Mouse (Mus musculus) forebrain, embryonic 15.5 days (tissue): ENCODE data around the gene Rcan2. TPM values are rescaled to one million over a fixed set of nuclear protein-coding genes. Genes with fewer than 3 reads are reported as not detected.
A peak's percentile ranks its signal among the peaks of the same experiment; 100 is the strongest.

Source experiments
- ATAC-seq: fragments of 200-750 bp; cut with Nextera tagmentation; replicated peaks from 2 replicates; pipeline ENCODE4 v1.8.0; 2017; ENCODE audit warnings: mild to moderate bottlenecking, moderate TSS enrichment, moderate library complexity
- H3K27ac ChIP-seq: fragments of 300-500 bp; sonication (generic); replicated peaks from 2 replicates; pipeline ENCODE4 v1.5.1; 2015; ENCODE audit warnings: mild to moderate bottlenecking, inconsistent platforms
- H3K27me3 ChIP-seq: fragments of 300-500 bp; sonication (generic); 2 replicates; pipeline ENCODE4 v1.6.1; 2015; ENCODE audit warnings: inconsistent platforms
- H3K36me3 ChIP-seq: fragments of 300-500 bp; sonication (generic); 2 replicates; pipeline ENCODE4 v1.6.1; 2015; ENCODE audit warnings: mild to moderate bottlenecking, inconsistent platforms
- H3K4me1 ChIP-seq: fragments of 300-500 bp; sonication (generic); 2 replicates; pipeline ENCODE4 v1.6.1; 2015; ENCODE audit warnings: inconsistent platforms
- H3K4me2 ChIP-seq: fragments of 300-500 bp; sonication (generic); replicated peaks from 2 replicates; pipeline ENCODE4 v1.6.1; 2015; ENCODE audit warnings: mild to moderate bottlenecking, inconsistent platforms
- H3K4me3 ChIP-seq: fragments of 300-500 bp; sonication (generic); 2 replicates; pipeline ENCODE4 v1.5.1; 2015; ENCODE audit warnings: mild to moderate bottlenecking, inconsistent platforms
- H3K9ac ChIP-seq: fragments of 300-500 bp; sonication (generic); replicated peaks from 2 replicates; pipeline ENCODE4 v1.6.1; 2015; ENCODE audit warnings: mild to moderate bottlenecking, inconsistent platforms
- H3K9me3 ChIP-seq: fragments of 300-500 bp; sonication (generic); 2 replicates; pipeline ENCODE4 v1.6.1; 2016; ENCODE audit warnings: inconsistent platforms
- WGBS: fragments of 180-500 bp; shearing (Covaris S2); methylation state at CpG from one replicate; pipeline ENCODE4 v1.1.7; 2015; ENCODE audit warnings: mixed read lengths; 5-methylcytosine and 5-hydroxymethylcytosine counted together
- polyA plus RNA-seq: library from polyadenylated mRNA; unstranded; fragments of >200 nt; fragmentation: Nextera tagmentation; extraction: Ambion mirVana; gene quantifications from 2 replicates; pipeline ENCODE4 v1.2.1, GENCODE M21; 2015

The Rcan2 gene
- polyA plus RNA-seq, 1 experiment from 2014 or later: 30.1 TPM

- H3K4me3 ChIP-seq: no peak overlapping the region
- no peaks in the 10 kb centered on the region for H3K27me3 ChIP-seq
- no peak overlapping the region for H3K27ac ChIP-seq
- no peaks in the 10 kb centered on the region for H3K4me1 ChIP-seq
- no peaks in the 10 kb centered on the region for H3K36me3 ChIP-seq
- H3K9me3 ChIP-seq: no peaks in the 10 kb centered on the region
- 94% methylated on average over 6 of the region's 6 CpGs for WGBS
- no peak overlapping the region for H3K4me2 ChIP-seq
- H3K9ac ChIP-seq: no peak overlapping the region
- ATAC-seq: no peak
Measured at GRCm38 (mm10) chr17:43998095-43998494, 196.9 kb downstream of the Rcan2 start.

DNA sequence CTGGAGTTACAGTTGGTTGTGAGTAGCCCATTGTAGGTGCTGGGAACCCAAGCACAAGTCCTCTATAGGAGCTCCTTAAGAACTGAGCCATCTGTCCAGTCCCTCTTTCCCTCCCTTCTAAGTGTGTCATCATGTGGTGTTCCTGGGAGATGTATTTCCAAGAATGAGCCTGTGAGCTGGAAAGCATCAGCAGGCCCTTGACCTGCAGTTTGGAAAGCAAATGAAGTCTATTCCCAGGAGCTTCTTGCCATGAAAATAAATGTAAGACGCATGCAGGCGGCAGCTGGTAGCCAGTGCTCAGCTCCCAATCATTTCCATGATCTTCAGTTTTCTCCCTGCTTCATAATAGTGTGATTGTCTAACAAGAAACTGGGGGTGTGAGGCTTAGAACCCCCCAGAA, 203.2 kb downstream of the Rcan2 start:
- Histone ChIP-seq H3K4me1 (no peaks in the 10 kb centered on the region), H3K4me3 (no peak overlapping the region), H3K27ac (no peak overlapping the region), H3K36me3 (no peaks in the 10 kb centered on the region), H3K4me2 (no peak overlapping the region), H3K27me3 (no peaks in the 10 kb centered on the region), H3K9me3 (no peaks in the 10 kb centered on the region), H3K9ac (no peak overlapping the region)
- ATAC-seq: no peak
- 83% methylated on average over 2 of the region's 2 CpGs for WGBS

DNA sequence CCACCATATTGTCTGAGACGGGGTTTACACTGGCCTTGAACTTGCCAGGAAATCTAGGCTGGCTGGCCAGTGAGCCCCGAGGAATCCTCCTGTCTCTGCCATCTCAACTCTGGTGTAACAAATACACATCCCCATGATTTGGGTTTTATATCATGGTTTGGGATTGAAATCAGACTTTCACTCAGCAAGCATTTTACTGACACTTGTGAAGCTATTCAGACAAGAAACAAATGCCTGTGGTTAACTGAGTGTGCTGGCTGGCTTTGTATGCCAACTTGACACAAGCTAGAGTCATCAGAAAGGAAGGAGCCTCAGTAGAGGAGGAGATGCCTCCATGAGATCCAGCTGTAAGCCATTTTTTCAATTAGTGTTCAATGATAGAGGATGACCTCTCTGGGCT, 206.3 kb downstream of the Rcan2 start:
- H3K9me3 ChIP-seq: no peaks in the 10 kb centered on the region
- no peak overlapping the region for H3K4me2 ChIP-seq
- H3K27me3 ChIP-seq: no peaks in the 10 kb centered on the region
- no peak overlapping the region for H3K4me3 ChIP-seq
- no peak overlapping the region for H3K9ac ChIP-seq
- no peak overlapping the region for H3K27ac ChIP-seq
- H3K36me3 ChIP-seq: no peaks in the 10 kb centered on the region
- H3K4me1 ChIP-seq: no peaks in the 10 kb centered on the region
- WGBS: 81% methylated on average over 2 of the region's 2 CpGs
- ATAC-seq: no peak

DNA sequence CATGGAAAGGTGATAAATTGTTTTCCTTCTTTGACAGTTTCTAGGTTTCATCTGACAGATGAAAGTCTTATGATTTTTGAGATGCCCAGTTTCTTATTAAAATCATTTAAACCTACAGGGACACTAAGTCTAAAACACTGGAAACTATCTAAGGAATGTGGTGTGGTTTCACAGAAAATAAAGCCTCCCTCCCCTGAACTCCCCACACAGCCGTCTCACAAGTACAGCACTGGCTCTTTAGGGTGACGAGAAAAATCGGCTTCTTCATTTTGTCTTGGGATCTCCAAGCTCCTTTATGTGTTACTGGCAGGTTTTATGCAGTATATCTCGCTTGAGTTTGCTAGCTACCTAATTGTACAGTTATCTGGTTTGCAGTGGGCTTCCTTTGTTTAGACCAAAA, 210.8 kb downstream of the Rcan2 start:
- no peak overlapping the region for H3K4me2 ChIP-seq
- no peak overlapping the region for H3K9ac ChIP-seq
- no peak for ATAC-seq
- no peaks in the 10 kb centered on the region for H3K36me3 ChIP-seq
- H3K9me3 ChIP-seq: no peaks in the 10 kb centered on the region
- no peak overlapping the region for H3K27ac ChIP-seq
- 81% methylated on average over 4 of the region's 4 CpGs for WGBS
- H3K4me3 ChIP-seq: no peak overlapping the region
- no peaks in the 10 kb centered on the region for H3K4me1 ChIP-seq
- H3K27me3 ChIP-seq: no peaks in the 10 kb centered on the region

GRCm38 (mm10) chr17:44013756-44014510, 212.8 kb downstream of the Rcan2 start:
- Histone ChIP-seq H3K36me3 (no peaks in the 10 kb centered on the region), H3K27ac (no peak overlapping the region), H3K4me2 (no peak overlapping the region), H3K9ac (no peak overlapping the region), H3K4me3 (no peak overlapping the region), H3K4me1 (no peaks in the 10 kb centered on the region), H3K9me3 (no peaks in the 10 kb centered on the region), H3K27me3 (no peaks in the 10 kb centered on the region)
- 76% methylated on average over 4 of the region's 4 CpGs for WGBS
- no peak for ATAC-seq

- no peak for ATAC-seq
- no peak overlapping the region for H3K4me3 ChIP-seq
- 89% methylated on average over 5 of the region's 5 CpGs for WGBS
- no peak overlapping the region for H3K9ac ChIP-seq
- no peaks in the 10 kb centered on the region for H3K36me3 ChIP-seq
- H3K27ac ChIP-seq: no peak overlapping the region
- no peaks in the 10 kb centered on the region for H3K27me3 ChIP-seq
- H3K9me3 ChIP-seq: no peaks in the 10 kb centered on the region
- H3K4me1 ChIP-seq: no peaks in the 10 kb centered on the region
- no peak overlapping the region for H3K4me2 ChIP-seq
Measured at GRCm38 (mm10) chr17:44016314-44016713, 215.2 kb downstream of the Rcan2 start.

GRCm38 (mm10) chr17:44020707-44021220, 219.6 kb downstream of the Rcan2 start:
- H3K9ac ChIP-seq: no peak overlapping the region
- no peaks in the 10 kb centered on the region for H3K9me3 ChIP-seq
- no peaks in the 10 kb centered on the region for H3K27me3 ChIP-seq
- H3K4me3 ChIP-seq: no peak overlapping the region
- no peak for ATAC-seq
- WGBS: 81% methylated on average over 6 of the region's 6 CpGs
- no peaks in the 10 kb centered on the region for H3K36me3 ChIP-seq
- H3K27ac ChIP-seq: no peak overlapping the region
- H3K4me1 ChIP-seq: peaks cover 7% of the 10 kb centered on the region
- no peak overlapping the region for H3K4me2 ChIP-seq

GRCm38 (mm10) chr17:44023842-44024241, 222.7 kb downstream of the Rcan2 start:
- Histone ChIP-seq H3K27ac (no peak overlapping the region), H3K36me3 (no peaks in the 10 kb centered on the region), H3K4me1 (peaks cover 19% of the 10 kb centered on the region), H3K9ac (no peak overlapping the region), H3K9me3 (no peaks in the 10 kb centered on the region), H3K27me3 (no peaks in the 10 kb centered on the region), H3K4me3 (no peak overlapping the region), H3K4me2 (no peak overlapping the region)
- no peak for ATAC-seq
- WGBS: 60% methylated on average over 2 of the region's 2 CpGs

DNA sequence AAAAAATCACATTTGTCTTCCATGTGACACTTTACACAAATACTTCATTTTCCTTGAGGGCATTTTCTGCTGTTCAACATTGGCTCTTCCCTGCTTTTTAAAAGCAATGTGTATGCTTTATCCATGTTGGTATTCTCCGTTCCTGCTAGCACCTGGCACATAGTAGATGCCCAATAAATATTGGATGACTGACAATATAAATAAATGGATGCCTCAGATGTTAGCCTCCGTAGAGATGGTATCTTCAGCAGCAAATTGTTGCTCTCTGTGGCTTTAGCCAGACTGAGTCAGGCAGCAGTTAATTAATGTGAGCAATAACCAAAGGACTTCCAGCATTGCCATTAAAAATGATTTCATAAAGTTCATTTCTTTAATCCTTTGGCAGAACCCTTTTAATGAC, 223.9 kb downstream of the Rcan2 start:
- 70% methylated on average over 2 of the region's 2 CpGs for WGBS
- no peak for ATAC-seq
- Histone ChIP-seq H3K9me3 (no peaks in the 10 kb centered on the region), H3K9ac (no peak overlapping the region), H3K4me1 (peaks cover 19% of the 10 kb centered on the region), H3K27me3 (no peaks in the 10 kb centered on the region), H3K36me3 (no peaks in the 10 kb centered on the region), H3K27ac (no peak overlapping the region), H3K4me3 (no peak overlapping the region), H3K4me2 (no peak overlapping the region)

DNA sequence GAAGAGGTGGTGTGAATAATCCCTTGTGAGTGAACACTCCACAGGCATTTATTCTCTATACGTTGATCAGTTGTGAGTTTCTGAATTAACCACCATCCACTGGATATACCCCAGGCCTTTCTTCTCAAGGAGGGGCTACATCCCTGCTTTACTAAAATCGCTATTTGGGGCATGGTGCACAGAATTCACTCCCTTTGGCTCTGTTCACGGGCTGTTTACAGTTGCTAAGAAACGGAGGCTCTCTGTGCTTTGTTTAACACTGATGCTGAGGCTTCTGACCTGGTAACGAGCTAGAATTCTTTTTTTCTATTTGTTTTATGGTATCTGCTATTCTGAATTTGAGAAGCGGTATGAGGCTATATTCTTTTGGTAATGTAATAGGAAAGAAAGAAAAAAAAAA, 224.8 kb downstream of the Rcan2 start:
- 6% methylated on average over 6 of the region's 6 CpGs for WGBS
- Histone ChIP-seq H3K27me3 (no peaks in the 10 kb centered on the region), H3K27ac (peak overlapping the region; percentile 88), H3K4me1 (peaks cover 24% of the 10 kb centered on the region), H3K9ac (no peak overlapping the region), H3K9me3 (no peaks in the 10 kb centered on the region), H3K36me3 (no peaks in the 10 kb centered on the region), H3K4me3 (no peak overlapping the region), H3K4me2 (peak overlapping the region; percentile 4)
- ATAC-seq: peak; percentile 57

DNA sequence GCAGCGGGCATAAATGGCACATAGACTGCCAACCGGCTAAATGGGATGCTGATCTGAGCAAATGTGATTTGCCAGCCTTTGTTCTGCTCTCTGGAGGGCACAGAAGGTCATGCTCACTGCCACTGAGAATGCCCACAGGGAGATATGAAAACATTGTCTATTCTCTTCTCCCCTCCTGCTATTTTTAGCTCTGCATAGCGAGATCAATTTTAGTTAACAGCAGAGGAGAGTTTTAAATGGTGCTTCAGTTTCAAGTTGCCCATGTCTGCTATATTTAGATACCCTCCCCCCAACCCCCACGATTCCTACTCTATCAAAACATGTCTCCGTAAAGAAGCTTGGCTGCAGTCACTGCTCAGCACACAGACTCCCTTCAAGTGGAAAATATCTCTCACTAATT, 225.2 kb downstream of the Rcan2 start:
- no peak overlapping the region for H3K9ac ChIP-seq
- peak overlapping the region; percentile 4 for H3K4me2 ChIP-seq
- ATAC-seq: peak; percentile 82
- H3K4me1 ChIP-seq: peaks cover 28% of the 10 kb centered on the region
- no peaks in the 10 kb centered on the region for H3K36me3 ChIP-seq
- WGBS: 4% methylated on average over 5 of the region's 5 CpGs
- no peaks in the 10 kb centered on the region for H3K9me3 ChIP-seq
- H3K4me3 ChIP-seq: no peak overlapping the region
- H3K27me3 ChIP-seq: no peaks in the 10 kb centered on the region
- H3K27ac ChIP-seq: peak overlapping the region; percentile 88

DNA sequence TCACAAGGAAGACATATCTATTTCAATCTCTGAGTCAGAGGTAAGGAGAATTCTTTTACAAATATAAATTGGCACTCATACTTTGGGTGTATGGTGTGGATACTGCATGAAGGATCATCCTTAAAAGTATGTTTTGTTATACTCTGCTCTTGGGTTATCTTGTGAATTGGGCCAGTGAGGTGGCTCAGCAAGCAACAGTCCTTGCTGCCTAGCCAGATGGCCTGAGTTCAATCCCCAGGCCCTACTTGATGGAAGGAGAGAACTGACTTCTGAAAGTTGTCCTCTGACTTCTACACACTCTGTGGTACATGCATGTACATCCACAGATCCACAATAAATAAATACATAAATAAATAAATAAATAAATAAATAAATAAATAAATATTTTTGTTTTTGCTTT, 225.6 kb downstream of the Rcan2 start:
- Histone ChIP-seq H3K36me3 (no peaks in the 10 kb centered on the region), H3K4me2 (0 out of 2 replicates have a peak overlapping the region, but pooled peaks have one; percentile 4), H3K9ac (no peak overlapping the region), H3K27ac (peak overlapping the region; percentile 88), H3K9me3 (no peaks in the 10 kb centered on the region), H3K4me1 (peaks cover 28% of the 10 kb centered on the region), H3K27me3 (no peaks in the 10 kb centered on the region), H3K4me3 (no peak overlapping the region)
- ATAC-seq: no peak; the same call in 1 of the 2 replicates

DNA sequence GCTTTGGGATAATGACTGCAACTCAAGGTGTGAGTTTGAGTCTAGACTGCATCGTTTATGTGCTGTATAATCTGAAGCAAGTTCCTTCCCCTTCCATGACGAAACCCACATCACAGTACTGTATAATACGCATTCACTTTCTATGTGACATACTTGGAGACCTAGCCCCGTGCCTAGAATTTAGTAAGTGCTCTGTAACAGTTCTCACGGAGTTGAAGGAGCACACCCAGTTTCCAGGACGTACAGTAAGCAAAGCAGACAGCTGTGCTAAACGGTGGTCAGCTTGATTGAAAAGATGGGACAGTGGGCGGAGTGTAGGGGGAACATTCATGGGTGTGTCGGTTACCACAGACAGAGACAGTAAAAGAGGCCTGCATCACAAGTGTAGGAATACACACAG, 226.2 kb downstream of the Rcan2 start:
- no peaks in the 10 kb centered on the region for H3K27me3 ChIP-seq
- WGBS: 87% methylated on average over 9 of the region's 9 CpGs
- no peaks in the 10 kb centered on the region for H3K9me3 ChIP-seq
- H3K9ac ChIP-seq: no peak overlapping the region
- ATAC-seq: no peak
- H3K36me3 ChIP-seq: no peaks in the 10 kb centered on the region
- no peak overlapping the region for H3K4me2 ChIP-seq
- H3K4me1 ChIP-seq: peaks cover 28% of the 10 kb centered on the region
- H3K27ac ChIP-seq: peak overlapping the region; percentile 88; the same call in 1 of the 2 replicates
- H3K4me3 ChIP-seq: no peak overlapping the region
